Mouse (Mus musculus) CH12.LX (cell line): Measurements from ENCODE around the gene Bdkrb2.

Experiments
- CTCF ChIP-seq, 2 experiments: IDR thresholded peaks in 1 of 2; conservative IDR thresholded peaks in 1 of 2; 2 replicates each; pipeline ENCODE4 v1.5.1; 2011 to 2012; ENCODE audit warnings: low read depth in 2 of 2, low read length in 2 of 2, improper control_type of control experiment in 1 of 2, inconsistent platforms in 1 of 2, mild to moderate bottlenecking in 1 of 2, moderate library complexity in 1 of 2
- EP300 ChIP-seq: IDR thresholded peaks from 2 replicates; pipeline ENCODE4 v1.6.1; 2011; ENCODE audit warnings: low read length, improper control_type of control experiment
- ETS1 ChIP-seq: conservative IDR thresholded peaks from 2 replicates; pipeline ENCODE4 v1.6.1; 2012; ENCODE audit warnings: low read depth, mild to moderate bottlenecking, inconsistent platforms, low read length, improper control_type of control experiment, moderate library complexity
- GABPA ChIP-seq: IDR thresholded peaks from 2 replicates; pipeline ENCODE4 v1.6.1; 2012; ENCODE audit warnings: low read depth, low read length, improper control_type of control experiment, inconsistent platforms; ENCODE audit not compliant: insufficient replicate concordance
- HCFC1 ChIP-seq: IDR thresholded peaks from 2 replicates; pipeline ENCODE4 v1.6.1; 2012; ENCODE audit warnings: low read depth, mild to moderate bottlenecking, inconsistent platforms, low read length, improper control_type of control experiment
- JUN ChIP-seq: IDR thresholded peaks from 2 replicates; pipeline ENCODE4 v1.6.1; 2011; ENCODE audit warnings: low read depth, mild to moderate bottlenecking, low read length, improper control_type of control experiment, moderate library complexity; ENCODE audit not compliant: insufficient read depth
- KAT2A ChIP-seq: IDR thresholded peaks from 2 replicates; pipeline ENCODE4 v1.6.1; 2012; ENCODE audit warnings: low read length, improper control_type of control experiment, inconsistent platforms; ENCODE audit not compliant: insufficient replicate concordance
- POLR2A ChIP-seq: IDR thresholded peaks from 2 replicates; pipeline ENCODE4 v1.6.1; 2011; ENCODE audit warnings: low read depth, mild to moderate bottlenecking, improper control_type of control experiment, low read length
- RCOR1 ChIP-seq: conservative IDR thresholded peaks from 2 replicates; pipeline ENCODE4 v1.6.1; 2012; ENCODE audit warnings: low read depth, mild to moderate bottlenecking, inconsistent platforms, low read length, improper control_type of control experiment
- UBTF ChIP-seq: IDR thresholded peaks from 2 replicates; pipeline ENCODE4 v1.6.1; 2012; ENCODE audit warnings: low read depth, mild to moderate bottlenecking, inconsistent platforms, low read length, improper control_type of control experiment, moderate library complexity
- USF2 ChIP-seq: conservative IDR thresholded peaks from 2 replicates; pipeline ENCODE4 v1.6.1; 2011; ENCODE audit warnings: low read depth, low read length, improper control_type of control experiment
- ZC3H11A ChIP-seq: IDR thresholded peaks from 2 replicates; pipeline ENCODE4 v1.6.1; 2012; ENCODE audit warnings: low read depth, mild to moderate bottlenecking, inconsistent platforms, low read length, improper control_type of control experiment
- ZKSCAN1 ChIP-seq: IDR thresholded peaks from 2 replicates; pipeline ENCODE4 v1.6.1; 2012; ENCODE audit warnings: low read depth, inconsistent platforms, low read length, improper control_type of control experiment, borderline replicate concordance

GRCm38 (mm10) chr12:105602581-105603210 is 39.7 kb downstream of the Bdkrb2 start, which contains the start of gene Bdkrb1:
- TF ChIP-seq GABPA (no peak), HCFC1 (no peak), POLR2A (no peak), USF2 (no peak), KAT2A (no peak), EP300 (no peak), JUN (no peak), ETS1 (peak; percentile 41; the same call in 1 of the 2 replicates), UBTF (no peak), ZKSCAN1 (no peak), CTCF (conservative IDR thresholded peaks at IDR 0.05 in 1 of 2, IDR thresholded peaks at IDR 0.05 in 1 of 2; ENCODE audit: low read depth in 2 of 2, low read length in 2 of 2) (no peak), ZC3H11A (no peak), RCOR1 (no peak)
